26 mouse cellular contexts compared by ENCODE assay signal in genomic region chr11:58630401-58630800, GRCm38 (mm10). TPM values are rescaled to one million over a fixed set of nuclear protein-coding genes. Genes with fewer than 3 reads are reported as not detected.
DNase-seq lines count a peak whose midpoint lies in the region; ATAC-seq and TF ChIP-seq lines count a peak whose summit lies in the region.
"Had no signal": no experiment of that assay in that cellular context is flagged by ENCODE, and none has a peak within 500 bp of the region (broad histone marks: within the 10 kb centered on the region; RNA-seq: fewer than 3 reads in every experiment).

Gene Olfr323, minus strand, starts transcription at chr11:58630501.

- H3K4me2 ChIP-seq in stomach, postnatal 0 days (replicated peaks; ENCODE audit: low read depth), result no peak within 1 kb of the TSS

- H3K4me1 ChIP-seq in stomach, postnatal 0 days (replicated peaks; ENCODE audit: control insufficient read depth, insufficient read depth), result no peaks in the 10 kb centered on the region

- H3K27me3 ChIP-seq in stomach, postnatal 0 days (ENCODE audit: control insufficient read depth, insufficient read depth, low read length), result no peaks in the 10 kb centered on the region

- H3K9ac ChIP-seq in stomach, postnatal 0 days (ENCODE audit: low read length), result no peak within 1 kb of the TSS

- peak within 1 kb of the TSS; percentile 49; the same call in 1 of the 2 replicates for H3K27ac ChIP-seq in stomach, postnatal 0 days (replicated peaks)

- no peak for TF ChIP-seq CTCF in stomach, postnatal 0 days (IDR thresholded peaks at IDR 0.05; ENCODE audit: low read depth)

- peak; percentile 79 for DNase-seq in heart, adult 11 months
- no peak for DNase-seq in heart, postnatal 10 days
- no peak for DNase-seq in stomach, postnatal 0 days (ENCODE audit: low spot score)
- DNase-seq: adrenal gland, adult 2 months; adrenal gland, adult 8-10 months; adrenal gland, postnatal 10 days; adrenal gland, postnatal 14 days; adrenal gland, postnatal 25 days; adrenal gland, postnatal 36 days; B cell, adult 2 months; cerebellum, adult 11 months; cerebellum, adult 11-12 months; cerebellum, adult 18-20 months; cerebellum, adult 2 months had no signal

- intact Hi-C loops in heart, postnatal 10 days (cut with DNase I), result no loop called here

- TF ChIP-seq EP300 in stomach, postnatal 0 days (optimal IDR thresholded peaks at IDR 0.05), result no peak

- no peaks in the 10 kb centered on the region for H3K36me3 ChIP-seq in stomach, postnatal 0 days (ENCODE audit: control insufficient read depth, insufficient read depth, low read length)
- H3K36me3 ChIP-seq: G1E had no signal

- 61% methylated on average over 5 of the region's 5 CpGs for WGBS in stomach, postnatal 0 days

- no peaks in the 10 kb centered on the region for H3K9me3 ChIP-seq in stomach, postnatal 0 days (ENCODE audit: control insufficient read depth, low read length)
- H3K9me3 ChIP-seq: G1E had no signal

- no peak within 1 kb of the TSS for H3K4me3 ChIP-seq in stomach, postnatal 0 days (ENCODE audit: low read depth, low read length)

- ATAC-seq in stomach, postnatal 0 days (ENCODE audit: low FRiP score, low TSS enrichment), result no peak
- ATAC-seq in cerebellum, adult (ENCODE audit: insufficient number of reproducible peaks, low FRiP score, low TSS enrichment), result no peak
- ATAC-seq: activated CD4-positive, CD25-positive, alpha-beta regulatory T cell, adult 4 months; CD4-positive, CD25-positive, alpha-beta regulatory T cell, adult 4 months; Patski had no signal

RNA-seq across cellular contexts. Expression of gene Olfr323, which starts in this region (rescaled TPM):
- not detected for total RNA-seq in heart, postnatal 10 days (2021)
- 0.29 and 0.46 TPM in 2 replicates for polyA plus RNA-seq in stomach, postnatal 0 days (2015; fragmentation: Nextera tagmentation; extraction: Ambion mirVana)
- total RNA-seq: adrenal gland, adult 18-20 months; adrenal gland, adult 2 months; adrenal gland, adult 8-10 months; adrenal gland, postnatal 10 days; adrenal gland, postnatal 14 days; adrenal gland, postnatal 25 days; adrenal gland, postnatal 36 days; adrenal gland, postnatal 4 days; CH12.LX; ES-E14; MEL had no signal
- polyA plus RNA-seq: activated CD4-positive, CD25-positive, alpha-beta regulatory T cell, adult 4 months; adrenal gland, adult 2 months; brain, embryonic 14.5 days; C2C12; CD4-positive, CD25-positive, alpha-beta regulatory T cell, adult 4 months; cerebellum, adult 2 months; G1E; Patski had no signal
